Mouse (Mus musculus) bone marrow macrophage, adult 2 months (primary cell): Measurements from ENCODE around the gene Slc17a8.

ENCODE experiments used
- CTCF ChIP-seq: IDR thresholded peaks from 2 replicates; pipeline ENCODE4 v1.5.1; 2012; ENCODE audit warnings: low read depth, mild to moderate bottlenecking, low read length, moderate library complexity
- POLR2A ChIP-seq: IDR thresholded peaks from 2 replicates; pipeline ENCODE4 v1.6.1; 2012; ENCODE audit warnings: mild to moderate bottlenecking, low read depth, low read length, borderline replicate concordance

DNA sequence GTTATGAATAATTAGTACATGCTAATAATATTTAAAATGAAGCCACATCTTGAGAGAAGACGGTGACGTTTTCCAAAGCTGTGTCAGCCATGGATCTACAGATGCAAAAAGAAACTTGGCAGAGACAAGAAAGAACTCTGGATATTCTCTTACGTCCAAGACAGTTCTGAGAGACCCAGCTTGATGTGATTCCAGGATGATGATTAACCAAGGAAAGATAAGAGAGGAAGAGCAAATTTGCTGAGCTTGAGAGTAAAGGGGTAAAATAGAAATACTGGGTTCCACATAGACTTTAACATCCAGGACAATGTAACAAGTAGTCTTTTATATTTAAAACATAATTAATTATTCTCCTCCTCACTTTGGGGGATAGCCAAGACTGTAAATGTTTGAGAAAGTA, 47.6 kb downstream of the Slc17a8 start:
- no peak for TF ChIP-seq CTCF
- no peak for TF ChIP-seq POLR2A
